Mouse (Mus musculus) E14TG2a.4 (cell line): ENCODE data around the gene Aldh5a1.

ENCODE experiments used
- CTCF ChIP-seq: conservative IDR thresholded peaks from 2 replicates; pipeline ENCODE4 v1.5.1; 2014; ENCODE audit warnings: low read length
- NANOG ChIP-seq: IDR thresholded peaks from 2 replicates; pipeline ENCODE4 v1.6.1; 2014; ENCODE audit warnings: borderline replicate concordance, low read length, mixed read lengths
- POU5F1 ChIP-seq: IDR thresholded peaks from 2 replicates; pipeline ENCODE4 v1.6.1; 2014; ENCODE audit warnings: low read length, borderline replicate concordance

DNA sequence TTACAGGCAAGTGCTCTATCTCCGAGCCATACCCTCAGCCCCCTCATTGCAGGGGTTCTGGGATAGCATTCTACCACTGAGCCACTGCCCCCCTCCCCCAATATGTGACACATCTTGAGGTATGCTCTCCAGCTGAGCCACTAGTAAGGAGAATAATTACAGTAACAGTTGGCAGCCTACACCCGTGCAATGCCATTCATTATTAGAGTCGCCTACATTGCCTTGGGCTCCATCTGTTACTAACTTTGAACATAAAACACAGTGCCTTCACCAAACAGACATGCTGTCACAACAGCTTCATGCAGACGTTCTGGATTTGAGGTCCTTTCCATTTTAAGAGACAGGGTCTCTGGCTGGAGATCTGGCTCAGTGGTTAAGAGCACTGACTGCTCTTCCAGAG, 38.9 kb upstream of the Aldh5a1 start:
- TF ChIP-seq CTCF (no peak), POU5F1 (no peak), NANOG (no peak)
